Mouse (Mus musculus) E14TG2a.4 (cell line): ENCODE data around the gene Elfn1.

Experiments used
- CTCF ChIP-seq: conservative IDR thresholded peaks from 2 replicates; pipeline ENCODE4 v1.5.1; 2014; ENCODE audit warnings: low read length
- POU5F1 ChIP-seq: IDR thresholded peaks from 2 replicates; pipeline ENCODE4 v1.6.1; 2014; ENCODE audit warnings: low read length, borderline replicate concordance

DNA sequence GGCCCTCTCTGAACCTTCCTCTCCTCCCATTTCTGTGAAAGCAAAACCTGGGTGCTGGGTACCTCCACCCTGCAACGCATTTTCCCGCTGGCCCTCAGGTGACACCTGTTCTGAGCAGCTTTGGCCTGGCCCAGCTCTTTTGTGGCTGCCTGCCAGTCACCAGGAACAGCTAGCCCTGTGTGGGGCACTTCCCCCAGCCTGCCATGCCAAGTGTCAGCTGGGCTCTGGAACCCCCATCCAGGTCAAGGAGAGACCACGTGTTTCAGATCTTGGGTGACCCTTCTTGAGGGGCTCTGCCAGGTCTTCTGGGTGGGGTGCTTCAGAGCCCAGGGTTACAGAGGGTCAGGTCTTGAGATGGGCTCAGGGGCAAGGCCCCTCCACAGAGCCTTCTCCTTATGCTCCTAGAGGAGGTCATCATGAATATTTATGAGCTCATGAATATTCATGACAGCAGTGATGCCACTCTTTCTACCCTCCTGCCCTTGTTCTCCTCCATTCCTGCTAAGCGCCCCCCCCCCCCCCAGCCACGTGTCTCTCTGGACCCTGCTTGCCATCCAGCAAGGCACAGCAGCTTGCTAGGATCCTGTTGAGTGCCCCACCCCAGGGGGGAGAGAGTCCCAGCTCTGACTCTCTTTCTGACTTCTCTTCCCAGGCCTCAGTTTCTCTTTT is 15.3 kb upstream of the Elfn1 start:
- no peak for TF ChIP-seq CTCF
- no peak for TF ChIP-seq POU5F1
